Mouse (Mus musculus) testis, adult 2 months (tissue): ENCODE data around the gene Cdc25b. TPM values are rescaled to one million over a fixed set of nuclear protein-coding genes. Genes with fewer than 3 reads are reported as not detected.

Experiments
- H3K27ac ChIP-seq: fragments of 200-500 bp; 2 replicates; pipeline ENCODE4 v1.5.1; 2012; ENCODE audit warnings: low read depth, low read length; ENCODE audit not compliant: control insufficient read depth, insufficient read depth
- H3K27me3 ChIP-seq: fragments of 200-500 bp; 2 replicates; pipeline ENCODE4 v1.6.1; 2012; ENCODE audit warnings: mild to moderate bottlenecking, low read length, moderate library complexity; ENCODE audit not compliant: control insufficient read depth, insufficient read depth
- H3K36me3 ChIP-seq: fragments of 200-500 bp; 2 replicates; pipeline ENCODE4 v1.6.1; 2012; ENCODE audit warnings: mild to moderate bottlenecking, low read length; ENCODE audit not compliant: control insufficient read depth, insufficient read depth
- H3K4me1 ChIP-seq: fragments of 200-500 bp; 2 replicates; pipeline ENCODE4 v1.6.1; 2012; ENCODE audit warnings: low read length; ENCODE audit not compliant: control insufficient read depth, insufficient read depth
- H3K4me3 ChIP-seq: fragments of 200-500 bp; 2 replicates; pipeline ENCODE4 v1.5.1; 2012; ENCODE audit warnings: low read depth, mild to moderate bottlenecking, low read length, moderate library complexity, mixed read lengths; ENCODE audit not compliant: control insufficient read depth
- CTCF ChIP-seq: fragments of 200-500 bp; IDR thresholded peaks from 2 replicates; pipeline ENCODE4 v1.5.1; 2012; ENCODE audit warnings: low read depth, mild to moderate bottlenecking, inconsistent platforms, low read length, moderate library complexity; ENCODE audit not compliant: control insufficient read depth, insufficient read depth, insufficient replicate concordance
- POLR2A ChIP-seq: fragments of 200-500 bp; IDR thresholded peaks from 2 replicates; pipeline ENCODE4 v1.6.1; 2012; ENCODE audit warnings: low read depth, mild to moderate bottlenecking, inconsistent platforms, low read length, moderate library complexity; ENCODE audit not compliant: control insufficient read depth
- polyA plus RNA-seq: library from polyadenylated mRNA; depleted of rRNA; stranded (reverse); fragments of >200 nt; gene quantifications from 2 replicates; pipeline ENCODE4 v1.2.3, GENCODE M21; 2012

The Cdc25b gene
- polyA plus RNA-seq, 1 experiment = 2.9 TPM

DNA sequence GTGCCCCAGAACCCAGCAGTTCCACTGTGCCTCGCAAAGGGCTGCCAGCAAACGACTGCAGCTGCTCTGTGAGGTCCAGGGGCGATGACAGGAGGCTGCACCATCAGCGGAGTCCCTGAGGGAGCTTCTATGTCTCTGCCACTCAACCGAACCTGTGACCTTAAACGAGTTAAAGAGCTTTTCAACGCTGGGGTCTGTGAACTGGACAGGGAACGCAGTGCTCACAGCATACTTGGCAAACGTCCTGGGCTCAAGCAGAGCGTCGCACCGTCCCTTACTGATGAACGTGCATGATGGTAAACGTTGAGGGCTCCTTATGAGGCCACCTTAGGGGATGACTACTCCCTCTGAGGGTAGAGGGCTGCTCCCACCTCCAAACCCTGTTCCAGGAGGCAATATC lies 406 bp upstream of the Cdc25b start:
- Histone ChIP-seq H3K4me3 (peak overlapping the region; percentile 65), H3K4me1 (peaks cover 10% of the 10 kb centered on the region), H3K27me3 (no peaks in the 10 kb centered on the region), H3K36me3 (no peaks in the 10 kb centered on the region), H3K27ac (no peak overlapping the region)
- TF ChIP-seq POLR2A (no peak), CTCF (no peak)

DNA sequence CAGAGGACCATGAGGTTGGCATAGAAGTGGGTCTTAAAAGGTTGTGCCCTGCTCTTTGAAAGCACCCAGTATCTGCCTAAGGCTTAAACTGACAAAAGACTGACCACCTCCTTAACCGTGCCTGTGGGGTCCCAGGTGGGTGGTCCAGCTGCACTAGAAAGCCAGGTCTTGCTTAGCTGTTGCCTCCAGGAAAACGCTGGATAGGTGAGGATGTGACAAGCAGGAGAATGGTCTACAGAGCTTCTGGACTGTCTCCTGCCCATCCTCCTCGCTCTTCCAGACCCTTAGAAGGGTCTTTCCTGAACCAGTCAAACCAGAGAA lies 813 bp downstream of the Cdc25b start:
- TF ChIP-seq POLR2A (no peak), CTCF (no peak)
- H3K36me3 ChIP-seq = no peaks in the 10 kb centered on the region
- H3K27ac ChIP-seq = no peak overlapping the region
- peaks cover 10% of the 10 kb centered on the region for H3K4me1 ChIP-seq
- H3K4me3 ChIP-seq = no peak overlapping the region
- no peaks in the 10 kb centered on the region for H3K27me3 ChIP-seq

DNA sequence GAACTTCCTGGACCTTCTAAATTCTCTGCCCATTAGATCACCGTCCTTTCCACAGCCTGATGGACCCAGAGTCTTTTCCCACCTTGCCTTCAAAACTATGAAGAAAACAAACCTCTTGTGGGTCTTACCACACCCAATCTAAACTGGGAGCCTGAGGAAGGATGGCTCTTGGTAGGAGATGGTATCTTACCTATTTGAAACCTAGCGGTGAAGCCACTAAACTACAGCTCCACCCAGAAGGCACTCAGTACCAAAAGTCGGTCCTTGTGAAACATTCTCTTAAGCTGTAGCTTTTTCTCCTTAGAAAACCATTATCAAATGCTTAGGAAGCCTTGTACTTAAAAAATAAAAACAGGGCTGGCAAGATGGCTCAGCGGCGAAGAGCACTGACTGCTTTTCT lies 1.6 kb downstream of the Cdc25b start:
- no peaks in the 10 kb centered on the region for H3K36me3 ChIP-seq
- peaks cover 10% of the 10 kb centered on the region for H3K4me1 ChIP-seq
- H3K27ac ChIP-seq = no peak overlapping the region
- no peaks in the 10 kb centered on the region for H3K27me3 ChIP-seq
- H3K4me3 ChIP-seq = no peak overlapping the region
- TF ChIP-seq POLR2A (no peak), CTCF (no peak)

DNA sequence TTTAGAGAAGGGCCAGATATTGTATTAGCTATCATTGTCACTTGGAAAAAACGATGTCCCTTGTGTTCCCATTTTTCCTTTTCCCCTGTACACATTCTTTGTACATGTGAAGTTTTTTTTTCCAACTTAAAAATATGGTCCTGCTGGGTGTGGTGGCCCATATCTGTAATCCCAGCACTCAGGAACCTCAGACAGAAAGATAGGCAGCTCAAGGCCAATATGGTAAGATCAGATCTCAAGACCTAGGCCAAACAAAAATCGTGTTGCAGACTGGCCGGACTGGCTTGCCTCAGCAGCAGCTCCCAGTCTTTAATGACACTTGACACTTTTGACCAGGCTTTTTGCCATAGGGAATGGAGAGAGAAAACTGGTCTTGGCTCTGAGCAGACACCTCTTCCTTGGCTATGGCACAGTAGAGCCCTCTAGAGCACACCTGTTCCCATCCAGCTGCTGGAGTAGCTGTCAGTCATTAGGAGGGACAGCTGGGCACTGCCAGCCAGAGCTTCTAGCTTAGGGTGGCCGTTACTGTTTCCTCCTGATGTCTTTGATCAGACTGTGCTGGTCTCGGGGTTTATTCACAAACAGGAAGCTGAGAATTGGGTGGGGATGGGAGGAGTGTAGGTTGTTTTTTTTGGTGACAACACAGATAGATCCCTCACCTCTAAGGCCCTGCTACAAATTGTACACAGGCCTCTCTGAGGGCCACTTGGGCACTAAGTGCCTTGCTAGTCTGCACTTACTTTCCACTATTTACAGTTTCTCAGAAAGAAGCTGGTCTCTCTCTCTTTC lies 3.0 kb downstream of the Cdc25b start:
- Histone ChIP-seq H3K27me3 (no peaks in the 10 kb centered on the region), H3K4me3 (no peak overlapping the region), H3K4me1 (peaks cover 10% of the 10 kb centered on the region), H3K27ac (no peak overlapping the region), H3K36me3 (no peaks in the 10 kb centered on the region)
- TF ChIP-seq CTCF (no peak), POLR2A (no peak)

DNA sequence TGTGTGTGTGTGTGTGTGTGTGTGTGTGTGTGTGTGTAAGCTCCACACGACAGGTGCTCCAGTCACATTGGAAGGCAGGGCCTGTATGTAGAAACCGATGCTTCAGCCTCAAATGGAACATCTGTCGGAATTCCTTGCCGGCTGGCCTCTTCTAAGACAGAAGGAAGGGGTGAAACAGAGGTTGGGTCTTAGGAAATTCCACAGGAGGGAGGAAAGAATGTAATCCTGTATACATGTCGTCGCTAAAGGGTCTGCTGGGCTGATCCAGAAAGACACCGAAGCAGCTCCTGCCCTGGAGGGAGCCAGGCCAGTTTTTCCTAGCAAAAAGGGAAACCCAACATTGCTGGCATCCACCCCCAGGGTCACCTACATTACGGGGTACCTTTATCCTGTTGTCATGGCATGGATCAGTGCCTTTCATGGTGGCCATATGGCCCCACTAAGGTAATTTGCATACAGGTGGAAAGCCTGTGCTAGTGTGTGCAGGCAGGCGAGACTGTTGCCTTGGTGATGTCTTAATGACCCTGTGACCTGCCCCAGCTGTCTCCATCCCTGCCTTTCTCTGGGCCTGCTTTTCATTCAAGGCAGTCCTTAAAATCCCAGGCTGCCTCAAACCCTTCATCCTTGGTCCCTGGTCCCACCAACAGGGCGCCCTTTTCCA lies 3.7 kb downstream of the Cdc25b start:
- Histone ChIP-seq H3K4me3 (no peak overlapping the region), H3K4me1 (peaks cover 10% of the 10 kb centered on the region), H3K36me3 (no peaks in the 10 kb centered on the region), H3K27ac (no peak overlapping the region), H3K27me3 (no peaks in the 10 kb centered on the region)
- TF ChIP-seq CTCF (no peak), POLR2A (no peak)

DNA sequence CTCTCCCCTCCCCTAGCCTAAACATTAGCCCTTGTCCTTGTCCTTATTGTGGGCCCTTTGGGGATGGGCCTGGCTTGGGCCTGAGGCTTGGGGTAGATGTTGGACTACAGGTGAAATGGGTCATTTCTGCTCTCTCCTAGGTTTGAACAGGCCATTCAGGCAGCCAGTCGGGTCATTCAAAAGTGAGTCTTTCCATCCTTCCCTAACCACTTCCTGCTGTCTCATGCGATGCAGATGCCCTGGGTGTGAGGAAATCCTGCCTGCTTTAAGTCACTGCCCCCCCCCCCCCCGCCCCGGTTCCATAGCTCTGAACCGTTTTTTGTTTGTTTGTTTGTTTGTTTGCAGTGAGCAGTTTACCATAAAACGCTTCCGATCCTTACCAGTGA lies 4.2 kb downstream of the Cdc25b start:
- TF ChIP-seq CTCF (no peak), POLR2A (no peak)
- no peak overlapping the region for H3K27ac ChIP-seq
- no peaks in the 10 kb centered on the region for H3K36me3 ChIP-seq
- H3K4me1 ChIP-seq = peaks cover 10% of the 10 kb centered on the region
- H3K27me3 ChIP-seq = no peaks in the 10 kb centered on the region
- H3K4me3 ChIP-seq = no peak overlapping the region

DNA sequence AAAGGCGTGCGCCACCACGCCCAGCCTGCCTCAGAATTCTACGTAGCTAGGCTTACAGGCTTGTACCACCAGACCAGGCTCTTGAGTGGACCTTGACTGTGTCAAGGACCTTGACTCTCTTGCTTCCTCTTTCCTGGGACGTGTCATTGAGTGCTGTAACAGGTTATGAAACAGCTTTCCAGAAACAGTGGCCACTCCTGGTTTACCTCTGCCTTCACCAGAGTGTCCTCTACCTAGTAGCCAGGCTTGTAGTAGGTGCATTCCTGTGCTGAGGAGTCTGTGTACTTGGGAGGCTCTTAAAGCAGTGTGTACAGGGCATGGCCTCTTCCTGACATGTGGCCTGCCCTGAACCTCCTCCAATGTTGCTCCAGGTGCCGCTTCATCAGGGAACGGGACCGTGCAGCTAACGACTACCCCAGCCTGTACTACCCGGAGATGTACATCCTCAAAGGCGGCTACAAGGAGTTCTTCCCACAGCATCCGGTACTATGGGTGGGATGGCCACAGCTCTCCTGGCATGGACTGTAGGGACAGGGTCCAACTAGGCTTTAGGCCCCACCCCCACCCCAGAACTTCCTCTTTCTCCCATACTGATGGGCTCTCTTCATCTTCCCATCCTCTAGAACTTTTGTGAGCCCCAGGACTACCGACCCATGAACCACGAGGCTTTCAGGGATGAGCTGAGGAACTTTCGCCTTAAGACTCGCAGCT lies 10.0 kb downstream of the Cdc25b start:
- Histone ChIP-seq H3K27me3 (no peaks in the 10 kb centered on the region), H3K27ac (no peak overlapping the region), H3K36me3 (no peaks in the 10 kb centered on the region), H3K4me1 (no peaks in the 10 kb centered on the region), H3K4me3 (no peak overlapping the region)
- TF ChIP-seq POLR2A (no peak), CTCF (no peak)
